Mouse (Mus musculus) kidney, adult 9 months (tissue): ENCODE data around the gene Plppr2.

Experiments used
- DNase-seq: peaks from one replicate; pipeline ENCODE4 v3.0.0; 2022

Gene Plppr2

GRCm38 (mm10) chr9:21932445-21933137, 4.2 kb upstream of the Plppr2 start:
- DNase-seq, result no peak

DNA sequence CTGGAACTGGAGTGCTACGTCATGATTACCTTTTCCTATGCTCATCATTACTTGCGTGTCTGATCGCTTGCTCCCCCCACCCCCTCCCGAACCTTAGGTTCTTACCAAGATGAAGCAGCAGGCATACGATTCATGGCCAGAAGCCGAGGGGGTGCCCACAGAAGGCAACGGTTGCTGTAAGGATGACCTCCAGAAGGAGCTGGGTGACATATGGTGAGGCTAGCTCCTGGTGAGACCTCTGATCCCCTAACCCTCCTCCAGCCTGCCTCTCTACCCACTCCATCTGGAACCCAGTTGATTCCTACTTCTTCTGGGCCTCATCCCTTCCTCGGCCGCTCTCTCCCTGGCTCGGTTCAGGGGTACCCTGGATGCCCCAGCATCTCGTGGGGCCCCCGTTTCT, 2.8 kb upstream of the Plppr2 start:
- DNase-seq, result no peak

DNA sequence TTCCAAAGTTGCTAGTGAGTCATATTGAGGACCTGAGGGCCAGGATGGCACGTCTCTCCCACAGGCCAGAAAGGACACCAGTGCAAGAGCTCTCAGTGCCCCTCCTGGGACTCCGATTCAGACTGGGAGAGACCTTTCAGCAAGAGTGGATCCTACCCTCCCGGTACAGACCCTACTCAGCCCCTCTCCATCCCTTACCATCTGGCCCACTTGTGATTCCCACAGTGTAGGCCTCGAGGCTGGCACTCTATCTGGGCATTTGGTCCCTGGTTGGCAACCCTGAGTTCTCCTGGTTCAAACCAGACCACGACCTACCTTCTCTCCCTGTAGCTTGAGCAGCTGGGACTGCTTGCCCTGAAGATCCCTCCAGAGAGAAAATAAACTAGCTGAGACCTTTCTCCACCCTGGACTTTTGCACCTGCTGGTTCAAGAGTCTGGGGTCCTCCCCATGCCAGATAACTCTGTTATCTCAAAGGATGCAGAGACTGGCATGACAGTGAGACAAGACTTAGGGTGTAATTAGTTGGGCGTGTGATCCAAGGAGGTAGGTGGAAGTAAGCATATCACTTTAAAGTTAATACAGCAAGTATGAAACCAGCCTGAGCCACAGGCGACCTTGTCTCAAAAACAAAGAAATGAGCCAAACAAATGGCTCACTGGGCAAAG, 1.2 kb upstream of the Plppr2 start:
- DNase-seq, result no peak

GRCm38 (mm10) chr9:21937711-21938175, 910 bp downstream of the Plppr2 start:
- DNase-seq, result no peak

DNA sequence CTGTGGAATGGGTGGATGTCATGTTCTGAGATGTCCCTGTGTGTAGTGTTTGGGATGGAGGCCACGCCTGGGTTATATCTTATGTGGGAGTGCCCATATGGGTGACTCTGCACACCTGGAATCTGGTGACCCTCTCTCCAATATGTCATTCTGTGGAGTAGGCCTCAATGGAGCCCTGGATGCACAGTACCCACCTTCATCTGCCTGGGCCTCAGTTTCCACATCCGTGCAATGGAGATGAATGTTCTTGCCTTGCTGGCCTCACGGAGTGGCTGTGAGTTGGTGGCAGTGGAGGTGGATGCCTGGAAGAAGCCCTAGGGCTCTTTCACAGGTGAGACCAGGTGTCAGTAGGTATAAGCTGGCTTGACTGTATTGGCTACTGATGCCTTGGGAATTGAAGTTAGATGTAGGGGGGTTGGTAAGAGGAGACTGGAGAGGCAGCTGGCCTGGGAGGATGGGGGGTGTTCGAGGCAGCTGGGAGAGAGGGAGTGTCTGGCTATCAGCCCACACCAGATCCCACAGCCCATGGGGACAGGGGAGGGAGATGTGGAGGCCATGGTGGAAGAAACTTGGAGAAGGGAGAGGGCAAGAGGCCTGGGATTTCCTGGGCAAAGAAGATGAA, 1.5 kb downstream of the Plppr2 start:
- no peak for DNase-seq

- DNase-seq, result no peak
Observed at GRCm38 (mm10) chr9:21943046-21943445, 6.2 kb downstream of the Plppr2 start.

DNA sequence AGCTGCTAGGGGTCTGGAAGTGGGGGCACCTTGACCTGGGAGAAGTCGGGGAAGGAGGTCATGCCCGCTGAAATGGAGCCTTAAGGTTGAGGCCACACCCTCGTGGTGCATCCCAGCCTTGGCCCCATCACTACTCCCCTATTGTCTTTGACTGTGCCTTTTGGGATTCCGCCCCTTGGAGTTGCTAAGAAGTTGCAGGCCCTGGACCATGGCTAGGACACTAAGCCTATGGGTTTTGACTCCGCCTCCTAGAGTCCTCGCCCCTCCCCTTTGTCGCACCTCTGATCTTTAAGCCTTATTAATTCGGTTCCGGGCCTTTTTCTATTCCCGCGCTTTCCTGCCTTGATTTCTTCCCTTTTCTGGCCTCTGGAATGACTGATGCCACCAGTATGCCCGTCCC, 6.8 kb downstream of the Plppr2 start:
- no peak for DNase-seq

GRCm38 (mm10) chr9:21944267-21944666, 7.4 kb downstream of the Plppr2 start:
- no peak for DNase-seq

DNA sequence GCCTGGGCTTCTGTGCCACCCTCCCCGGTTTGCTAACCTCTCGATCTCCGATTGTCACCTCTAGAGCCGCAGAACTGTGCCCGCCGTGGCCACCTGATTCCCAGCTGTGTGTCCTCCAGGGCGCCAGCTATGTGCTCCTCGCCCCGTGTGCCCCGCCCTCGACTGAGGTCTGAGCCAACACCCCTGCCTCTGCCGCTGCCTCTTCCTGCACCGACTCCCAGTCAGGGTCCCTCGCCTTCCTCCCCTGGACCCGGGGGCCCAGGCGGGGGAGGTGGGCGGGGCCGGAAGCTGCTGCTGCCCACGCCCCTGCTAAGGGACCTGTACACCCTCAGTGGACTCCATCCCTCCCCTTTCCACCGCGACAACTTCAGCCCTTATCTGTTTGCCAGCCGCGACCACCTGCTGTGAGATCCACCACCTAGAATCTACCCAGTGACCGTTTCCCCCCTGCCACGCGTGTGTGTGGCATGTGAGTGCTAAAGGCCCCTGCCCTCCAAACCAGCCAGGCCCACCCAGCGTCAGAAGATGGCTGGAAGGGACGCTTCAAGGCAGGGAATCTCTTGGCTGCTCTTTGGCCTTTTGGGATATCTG, 10.8 kb downstream of the Plppr2 start:
- DNase-seq, result no peak

DNA sequence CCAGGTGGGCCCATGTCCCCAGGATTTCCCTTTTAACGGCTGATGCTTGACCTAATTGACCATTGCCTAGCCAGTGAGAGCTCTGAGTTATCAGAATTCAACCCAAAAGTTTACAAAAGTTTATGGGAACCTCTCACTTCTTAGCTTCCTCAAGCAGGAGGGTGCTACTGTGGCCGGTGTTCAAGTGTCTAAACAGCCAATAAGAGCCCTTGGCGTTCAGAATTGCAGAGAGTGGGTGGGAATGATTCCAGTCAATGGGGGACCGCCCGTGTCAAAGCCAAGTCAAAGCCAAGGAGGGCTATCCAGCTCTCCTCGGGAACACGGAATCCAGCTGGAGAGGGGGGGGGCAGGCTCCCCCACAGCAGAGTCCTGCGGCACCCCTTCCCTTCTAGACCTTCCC, 11.3 kb downstream of the Plppr2 start:
- no peak for DNase-seq

GRCm38 (mm10) chr9:21948790-21949189, 12.0 kb downstream of the Plppr2 start:
- DNase-seq, result no peak

- peak; percentile 64 for DNase-seq
Observed at GRCm38 (mm10) chr9:21950322-21950721, 13.5 kb downstream of the Plppr2 start.

DNA sequence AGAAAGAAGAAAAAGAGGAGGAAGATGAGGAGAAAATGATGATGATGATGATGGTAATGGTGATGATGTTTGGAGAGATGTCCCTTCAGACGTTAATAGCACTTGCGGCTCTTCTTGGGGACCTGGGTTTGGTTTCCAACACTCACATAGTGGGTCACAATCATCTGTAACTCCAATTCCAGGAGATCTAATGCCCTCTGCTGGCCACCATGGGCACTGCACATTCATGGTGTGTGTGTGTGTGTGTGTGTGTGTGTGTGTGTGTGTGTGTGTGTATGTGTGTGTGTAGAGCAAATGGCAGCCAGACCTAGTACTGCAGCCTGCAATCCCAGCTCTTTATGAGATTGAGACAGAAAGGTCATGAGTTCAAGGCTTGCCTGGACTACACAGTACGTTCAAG, 15.1 kb downstream of the Plppr2 start:
- no peak for DNase-seq

GRCm38 (mm10) chr9:21953600-21953999, 16.8 kb downstream of the Plppr2 start:
- no peak for DNase-seq

DNA sequence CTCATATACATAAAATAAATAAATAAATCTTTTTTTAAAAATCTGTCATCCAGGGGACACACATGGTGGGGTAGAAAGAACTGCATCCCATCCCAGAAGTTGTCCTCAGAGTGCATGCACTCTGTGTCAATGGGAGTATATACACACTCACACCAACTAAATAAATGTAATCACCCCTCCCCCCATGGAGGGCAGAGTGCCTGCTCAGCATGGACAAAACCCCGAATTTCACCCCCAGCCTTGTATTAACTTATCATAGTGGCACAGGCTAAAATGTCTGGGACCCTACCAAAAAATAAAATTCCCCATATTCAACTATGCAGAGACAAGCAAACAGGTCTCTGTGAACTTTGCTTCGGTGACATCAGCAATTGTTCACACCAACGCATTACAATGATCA, 17.8 kb downstream of the Plppr2 start:
- DNase-seq, result no peak

DNA sequence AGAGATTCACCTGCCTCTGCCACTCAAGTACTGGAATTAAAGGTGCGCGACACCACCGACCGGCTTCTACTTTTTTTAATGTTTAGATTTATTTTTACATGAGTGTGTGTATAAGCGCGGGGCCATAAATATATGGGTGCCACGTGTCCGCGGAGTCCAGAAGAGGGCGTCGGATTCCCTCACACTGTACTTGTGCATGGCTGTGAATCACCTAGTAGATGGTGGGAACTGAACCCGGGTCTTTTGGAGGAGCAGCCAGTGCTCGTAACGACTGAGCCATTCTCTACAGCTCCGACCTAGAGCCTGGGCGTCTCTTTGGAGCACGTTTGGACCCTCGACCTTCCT, 18.4 kb downstream of the Plppr2 start:
- no peak for DNase-seq

DNA sequence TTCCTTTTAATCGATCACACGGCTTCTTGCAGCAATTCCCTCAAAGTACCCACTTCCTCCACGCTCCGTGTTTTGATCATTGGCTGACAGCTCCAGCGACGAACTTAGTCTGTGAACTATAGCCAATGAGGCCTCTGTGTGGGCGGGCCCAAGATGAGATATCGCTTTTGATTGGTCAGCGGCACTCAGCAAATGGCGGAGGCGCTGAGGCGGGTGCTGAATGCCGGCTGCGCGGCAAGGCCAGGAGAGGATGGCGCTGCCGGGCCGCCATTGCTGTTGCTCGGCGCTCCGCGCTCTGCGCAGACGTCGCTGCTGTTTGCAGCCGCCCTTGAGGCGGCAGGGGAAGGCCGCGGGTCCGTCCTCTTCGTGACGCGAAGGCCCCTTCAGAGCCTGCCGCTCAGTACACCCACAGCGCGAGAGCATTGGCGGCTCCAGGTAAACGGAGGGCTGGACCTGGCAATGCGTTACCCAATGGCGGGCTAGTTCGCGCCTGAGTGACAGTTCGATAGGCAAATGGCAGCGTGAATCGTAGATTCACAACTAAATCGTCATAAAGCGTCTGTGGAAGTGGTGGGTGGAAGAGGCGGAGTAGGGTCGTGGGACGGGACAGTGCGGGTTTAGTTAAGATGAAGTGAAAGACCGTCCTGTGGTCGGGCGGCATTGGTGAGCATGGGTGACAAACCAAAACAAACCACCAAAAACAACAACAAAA, 18.9 kb downstream of the Plppr2 start, which contains the start of gene Swsap1:
Gene Swsap1 (plus strand): TSS at position 186 of the 712 bp plus-strand sequence.
- peak; percentile 100 for DNase-seq

DNA sequence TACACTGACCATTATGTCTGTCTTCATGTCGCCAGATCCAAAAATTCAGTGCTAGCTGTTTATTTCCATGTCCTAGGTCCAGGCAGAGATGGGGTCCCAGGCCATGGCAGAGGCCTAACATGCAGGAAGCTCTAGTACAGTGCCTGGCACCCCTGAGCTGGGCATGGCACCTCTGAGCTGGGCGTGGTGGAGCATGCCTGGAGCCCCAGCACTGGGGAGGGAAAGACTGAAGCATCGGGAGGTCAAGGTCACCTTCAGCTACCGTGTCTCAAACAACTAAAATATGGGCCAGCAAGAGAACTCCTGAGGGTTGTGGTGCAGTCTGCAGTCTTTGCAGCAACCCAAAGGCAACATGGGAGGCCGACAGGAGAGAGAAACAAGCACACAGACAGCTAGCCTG, 21.5 kb downstream of the Plppr2 start:
- DNase-seq, result no peak

GRCm38 (mm10) chr9:21959244-21959643, 22.4 kb downstream of the Plppr2 start:
- no peak for DNase-seq

DNA sequence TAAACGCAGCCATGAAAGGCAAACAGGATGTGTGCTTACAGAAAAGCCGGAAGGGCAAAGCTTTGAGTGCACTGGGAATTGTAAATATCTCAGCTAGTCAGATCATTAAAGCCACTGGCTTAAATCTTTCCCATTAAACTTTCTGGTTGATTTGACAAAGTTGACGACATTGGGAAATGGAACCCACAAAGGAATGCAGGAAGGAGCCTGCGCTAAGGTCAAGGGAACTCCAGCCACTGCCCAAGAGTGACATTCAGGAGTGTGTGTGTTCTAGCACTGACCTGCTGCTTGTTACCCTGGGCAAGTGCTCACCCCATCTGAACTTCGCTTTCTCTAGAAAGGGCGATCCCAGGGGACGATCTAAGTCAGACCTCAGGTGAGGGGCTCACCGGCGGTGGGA, 23.3 kb downstream of the Plppr2 start:
- DNase-seq, result peak; percentile 63

- DNase-seq, result no peak
Observed at GRCm38 (mm10) chr9:21960558-21961208, 23.9 kb downstream of the Plppr2 start.

DNA sequence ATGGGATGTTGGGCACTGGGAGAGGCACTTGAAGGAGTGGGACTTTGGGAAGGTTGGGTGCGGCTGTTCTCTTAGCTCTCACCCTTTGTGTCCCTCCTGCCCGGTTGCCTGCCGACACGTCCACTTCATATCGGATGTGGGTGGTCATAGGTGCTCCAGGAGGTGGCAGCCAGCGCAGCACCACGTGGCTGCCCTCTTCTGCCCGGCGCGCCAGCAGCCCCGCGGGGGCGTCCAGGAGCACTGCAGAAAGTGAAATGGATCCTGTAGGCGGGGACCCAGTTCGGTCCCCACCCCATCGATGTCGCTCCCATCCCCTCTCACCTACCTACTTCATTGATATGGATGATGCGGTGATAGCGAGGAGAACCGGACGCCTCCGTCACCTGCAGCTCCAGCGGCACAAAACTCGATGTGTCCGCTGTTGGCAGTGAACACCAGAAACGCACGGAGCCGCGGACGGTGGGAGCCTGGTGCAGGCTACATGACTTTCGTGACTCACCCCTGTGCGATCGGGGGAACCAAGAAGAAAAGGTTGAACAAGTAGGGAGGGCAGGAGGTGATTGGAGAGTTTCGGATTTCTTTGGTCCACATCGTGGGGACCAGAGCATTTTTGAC, 24.6 kb downstream of the Plppr2 start:
- no peak for DNase-seq
